Mouse (Mus musculus) megakaryocyte, adult 5-6 weeks (primary cell): ENCODE measurements at regions not wholly inside any gene's neighbourhood (a gene's known extent, or its start where the extent isn't known, plus 50 kb on each side); places are given as distances from the start of the nearest gene placed in this dataset.
A peak's percentile ranks its signal among the peaks of the same experiment; 100 is the strongest.

ENCODE experiments used
- ATAC-seq: 2 replicates; pipeline ENCODE4 v1.8.0; 2016; ENCODE audit warnings: mild to moderate bottlenecking, inconsistent platforms; ENCODE audit not compliant: poor library complexity, severe bottlenecking

DNA sequence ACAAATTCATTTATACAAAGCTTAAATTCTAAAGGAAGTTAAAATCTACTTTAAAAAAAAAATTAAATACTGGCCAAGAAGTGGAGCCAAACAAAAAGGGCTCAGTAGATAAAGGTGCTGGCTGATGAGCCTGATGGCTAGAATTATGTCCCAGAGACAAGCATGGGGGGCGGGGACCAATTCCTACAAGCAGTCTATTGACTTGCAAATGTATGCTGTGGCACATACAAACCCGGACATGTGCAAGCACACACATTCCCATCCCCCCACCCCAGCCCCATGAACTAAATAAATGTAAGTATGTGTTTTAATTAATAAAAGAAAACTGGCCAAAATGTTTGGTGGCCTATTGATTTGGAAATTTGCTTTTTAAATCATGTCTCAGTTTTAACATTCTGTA lies 366.7 kb upstream of the Cblb start:
- no peak for ATAC-seq

GRCm38 (mm10) chr16:51675101-51675500 lies 355.9 kb upstream of the Cblb start:
- ATAC-seq = peak; percentile 47

- no peak for ATAC-seq
Measured at GRCm38 (mm10) chr16:51675988-51676387, 355.0 kb upstream of the Cblb start.

DNA sequence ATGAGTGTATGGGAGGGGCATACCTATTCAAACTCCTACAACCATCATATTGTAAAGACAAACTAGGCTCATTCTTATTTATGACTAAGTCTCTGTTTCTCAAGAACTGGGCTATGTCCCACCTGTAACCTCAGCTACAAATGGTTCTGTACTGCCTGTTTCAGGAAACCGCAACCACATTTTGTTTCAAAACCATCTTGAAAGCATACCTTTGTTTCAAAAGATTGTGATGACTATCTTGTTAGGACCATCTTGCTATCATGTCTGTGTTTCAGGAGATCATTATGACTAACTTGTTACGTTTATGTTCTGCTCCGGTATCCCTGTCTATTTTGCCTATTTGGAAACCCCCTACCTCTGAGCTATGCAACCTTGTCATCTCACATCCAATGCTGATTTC lies 340.2 kb upstream of the Cblb start:
- peak; percentile 56 for ATAC-seq

GRCm38 (mm10) chr16:51705026-51705425 lies 326.0 kb upstream of the Cblb start:
- peak; percentile 78 for ATAC-seq

DNA sequence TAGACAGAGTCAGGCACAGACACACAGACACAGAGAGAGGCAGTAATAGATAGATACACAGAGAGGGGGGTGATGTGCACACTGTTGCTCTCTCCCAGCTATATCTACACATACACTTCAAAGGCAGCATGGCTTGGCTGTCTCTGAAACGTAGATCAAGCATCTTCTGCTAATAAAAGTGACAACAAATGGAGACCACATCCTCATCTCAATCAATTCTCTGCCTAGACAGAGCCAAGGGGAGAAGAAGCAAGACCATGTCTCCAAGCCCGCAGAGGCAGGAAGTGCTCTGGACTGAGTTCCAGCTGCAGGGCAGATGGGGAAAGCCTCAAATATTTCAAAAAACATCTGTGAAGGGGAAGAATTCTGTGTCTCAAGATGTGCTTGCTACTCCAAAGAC lies 312.3 kb upstream of the Cblb start:
- ATAC-seq = no peak

DNA sequence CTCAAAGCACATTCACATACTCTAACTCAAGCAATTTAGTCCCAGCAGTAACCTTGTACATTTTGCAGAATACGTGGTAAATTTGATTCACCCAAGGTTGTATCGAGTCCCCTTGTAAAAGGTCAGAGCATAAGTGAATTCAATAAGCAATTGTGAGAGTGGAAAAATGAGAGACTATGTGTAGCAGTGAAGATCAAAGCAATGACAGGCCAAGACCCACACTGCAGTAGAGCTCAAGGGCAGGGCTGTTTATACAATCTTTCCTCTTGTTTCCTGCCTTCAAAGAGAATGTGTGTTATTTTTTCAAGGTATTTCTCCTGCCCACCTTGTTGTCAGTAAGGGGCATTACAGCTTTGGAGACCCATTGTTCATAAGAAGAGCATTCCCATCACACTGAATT lies 311.4 kb upstream of the Cblb start:
- ATAC-seq = no peak

- no peak for ATAC-seq
Measured at GRCm38 (mm10) chr16:51722682-51723081, 308.3 kb upstream of the Cblb start.

- ATAC-seq = no peak
Measured at GRCm38 (mm10) chr16:51741875-51742274, 289.1 kb upstream of the Cblb start.

GRCm38 (mm10) chr16:51751878-51752277 lies 279.1 kb upstream of the Cblb start:
- no peak for ATAC-seq

- ATAC-seq = no peak
Measured at GRCm38 (mm10) chr16:51758361-51759227, 272.4 kb upstream of the Cblb start.

- ATAC-seq = no peak
Measured at GRCm38 (mm10) chr16:51759228-51759647, 271.8 kb upstream of the Cblb start.

DNA sequence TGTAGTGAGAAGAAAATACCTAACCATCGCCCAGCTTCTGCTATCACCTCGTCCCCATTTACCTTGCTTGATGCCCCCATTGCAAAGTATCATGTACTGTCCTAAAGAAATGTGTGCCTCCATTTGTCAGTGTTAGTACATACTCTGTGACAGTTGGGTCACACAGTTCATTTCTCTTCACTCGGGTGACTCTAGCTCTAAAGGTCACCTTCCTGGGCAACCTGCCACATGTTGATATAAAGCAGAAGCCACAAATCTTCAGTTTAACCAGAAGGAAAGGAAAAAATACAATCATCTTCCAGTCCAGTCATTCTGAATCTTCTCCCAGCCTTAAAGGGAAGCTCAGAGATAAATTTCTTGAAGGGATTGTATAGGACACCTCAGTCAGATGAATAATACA lies 263.5 kb upstream of the Cblb start:
- ATAC-seq = no peak

DNA sequence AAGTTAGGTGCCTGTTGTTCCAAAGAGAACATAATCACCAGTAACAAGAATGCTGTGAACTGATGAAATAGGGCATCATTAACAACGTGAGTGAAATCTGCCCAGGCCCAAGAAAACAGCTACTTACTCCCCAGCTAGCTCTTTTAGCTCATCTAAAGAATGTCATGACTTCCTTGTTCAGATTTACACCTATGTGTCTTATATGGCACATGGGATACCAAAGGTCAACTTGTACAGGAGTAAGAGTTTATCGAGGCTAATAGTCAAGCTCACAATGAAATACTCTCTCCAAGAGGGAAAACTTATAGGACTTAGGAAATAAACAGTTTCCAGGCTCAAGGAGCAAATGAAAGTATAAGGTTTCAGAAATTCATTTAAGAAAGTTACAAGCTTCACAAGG lies 252.1 kb upstream of the Cblb start:
- ATAC-seq = no peak

DNA sequence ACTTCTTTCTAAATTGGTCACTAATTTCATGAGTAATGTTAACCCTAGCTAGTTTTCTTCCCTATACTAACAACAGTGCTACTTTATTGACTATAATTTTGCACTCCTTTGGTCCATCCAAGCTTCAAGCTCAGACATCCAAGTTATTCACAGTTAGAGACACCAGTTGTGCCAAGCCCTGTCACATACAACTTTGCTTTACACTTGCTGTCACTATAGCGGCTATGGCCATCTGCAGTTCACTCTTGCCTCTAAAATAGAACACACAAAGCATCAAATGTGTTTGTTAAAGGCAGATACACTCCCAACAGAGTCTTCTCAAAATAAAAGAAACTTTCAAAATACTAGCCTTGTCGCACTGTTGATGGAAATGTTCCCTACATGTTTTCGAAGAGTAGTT lies 236.0 kb upstream of the Cblb start:
- ATAC-seq = no peak

GRCm38 (mm10) chr16:51807323-51807722 lies 223.7 kb upstream of the Cblb start:
- ATAC-seq = peak; percentile 51

- ATAC-seq = no peak
Measured at GRCm38 (mm10) chr16:51809120-51809519, 221.9 kb upstream of the Cblb start.

DNA sequence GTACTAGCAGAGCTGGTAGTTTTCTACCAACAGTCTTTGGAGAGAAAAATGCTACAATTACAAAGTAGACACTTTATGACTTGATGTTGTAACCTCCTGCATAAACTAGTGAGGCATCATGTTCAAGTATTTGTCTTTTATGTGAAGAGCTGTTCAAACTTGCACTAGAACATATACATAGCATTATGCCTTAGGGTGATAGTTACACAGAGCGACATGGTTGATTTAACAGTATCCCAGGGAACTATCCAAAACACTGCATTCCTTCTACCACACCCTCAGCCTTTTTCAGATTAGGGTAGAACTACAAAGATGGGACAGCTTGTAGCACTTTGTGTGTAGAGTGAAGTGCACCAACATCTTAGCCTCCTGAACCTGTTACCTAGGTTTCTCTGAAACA lies 220.0 kb upstream of the Cblb start:
- ATAC-seq = no peak

GRCm38 (mm10) chr16:51842770-51843169 lies 188.3 kb upstream of the Cblb start:
- ATAC-seq = no peak

DNA sequence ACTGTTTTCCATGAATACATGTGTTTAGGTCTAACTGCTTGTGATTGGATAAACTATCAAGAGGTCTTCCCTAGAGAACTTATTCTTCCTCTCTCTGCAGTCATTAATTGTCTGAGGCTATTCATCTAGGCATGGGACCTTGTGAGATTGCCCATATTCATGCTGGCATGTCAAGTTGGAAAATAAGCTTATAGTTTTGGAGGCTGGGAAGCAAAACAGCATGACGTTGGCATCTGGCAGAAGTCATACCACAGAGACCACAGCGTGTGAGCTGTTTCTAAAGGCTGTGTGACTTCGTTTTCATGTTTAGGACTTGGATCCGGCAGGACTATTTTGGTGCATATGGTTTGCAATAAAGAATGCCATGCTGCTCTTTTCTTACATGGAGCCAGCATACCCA lies 185.5 kb upstream of the Cblb start:
- ATAC-seq = no peak

DNA sequence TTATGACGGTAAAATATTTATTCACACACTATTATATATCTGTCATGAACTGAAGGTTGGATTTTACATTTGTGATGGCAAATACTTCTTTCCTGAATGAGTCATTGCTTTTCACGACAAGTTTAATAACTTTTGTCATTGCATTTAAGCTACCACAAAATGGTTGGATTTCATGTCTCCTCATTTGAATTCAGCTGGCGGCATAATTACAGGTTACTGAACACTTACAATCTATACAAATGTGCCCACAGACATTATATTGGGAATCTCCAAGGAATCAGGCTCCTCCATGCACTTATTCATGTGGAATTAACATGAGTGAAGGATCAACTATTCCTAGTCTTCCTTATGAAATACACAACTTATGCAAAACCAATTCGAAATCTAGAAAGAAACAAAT lies 150.3 kb upstream of the Cblb start:
- no peak for ATAC-seq

GRCm38 (mm10) chr16:51881127-51881526 lies 149.9 kb upstream of the Cblb start:
- ATAC-seq = no peak

- ATAC-seq = no peak
Measured at GRCm38 (mm10) chr16:51883813-51884212, 147.2 kb upstream of the Cblb start.
